Mouse (Mus musculus): Measurements from ENCODE around the gene Dlg5. TPM values are rescaled to one million over a fixed set of nuclear protein-coding genes. Genes with fewer than 3 reads are reported as not detected.

Gene Dlg5
- total RNA-seq, 4 experiments from 2014 or later, result 9.0 to 12.7 (median 9.8) TPM

- DNase-seq (ENCODE audit: low spot score), result no peak
Observed at GRCm38 (mm10) chr14:24190131-24190530, 55.6 kb downstream of the Dlg5 start.

GRCm38 (mm10) chr14:24189598-24189997, 56.1 kb downstream of the Dlg5 start:
- DNase-seq (ENCODE audit: low spot score), result no peak

GRCm38 (mm10) chr14:24185514-24185913, 60.2 kb downstream of the Dlg5 start:
- DNase-seq (ENCODE audit: low spot score), result no peak

DNA sequence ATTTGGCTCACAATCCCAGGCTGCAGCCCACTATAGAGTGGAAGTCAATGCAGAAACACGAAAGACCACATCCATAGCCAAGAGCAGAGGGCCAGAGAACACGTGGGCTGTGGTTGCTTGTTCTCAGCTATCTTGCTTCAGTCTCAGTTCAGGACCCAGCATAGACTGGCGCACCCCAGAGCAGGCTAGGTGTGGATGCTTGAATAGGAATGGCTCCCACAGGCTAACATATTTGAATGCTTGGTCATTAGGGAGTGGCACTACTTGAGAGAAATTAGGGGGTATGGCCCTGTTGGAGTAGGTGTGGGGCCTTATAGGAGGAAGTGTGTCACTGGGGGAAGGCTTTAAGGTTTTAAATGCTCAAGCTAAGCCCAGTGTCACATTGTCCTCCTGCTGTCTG, 62.8 kb downstream of the Dlg5 start:
- no peak for DNase-seq (ENCODE audit: low spot score)

GRCm38 (mm10) chr14:24181811-24182506, 63.8 kb downstream of the Dlg5 start:
- peak; percentile 70 for DNase-seq (ENCODE audit: low spot score)

GRCm38 (mm10) chr14:24179466-24179991, 66.2 kb downstream of the Dlg5 start:
- no peak for DNase-seq (ENCODE audit: low spot score)

DNA sequence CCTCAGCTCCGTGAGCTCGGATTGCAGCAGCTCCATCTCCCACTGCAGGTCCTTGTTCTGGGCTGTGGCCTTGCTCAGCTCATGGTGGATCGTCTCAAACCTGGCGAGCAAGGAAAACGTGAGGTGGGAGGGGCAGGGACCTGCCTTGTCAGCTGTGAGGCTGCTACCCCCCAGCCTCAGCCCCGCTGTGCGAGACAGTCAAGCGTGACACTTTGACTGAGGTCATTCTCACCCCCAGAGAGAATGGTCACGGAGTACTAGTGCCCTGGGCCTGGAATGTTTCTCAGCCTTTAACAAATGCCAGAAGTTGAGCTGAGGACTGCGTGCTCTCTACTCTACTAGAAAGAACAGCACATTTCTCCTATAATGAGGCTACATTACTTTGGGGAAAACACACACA, 69.1 kb downstream of the Dlg5 start:
- DNase-seq (ENCODE audit: low spot score), result no peak

DNA sequence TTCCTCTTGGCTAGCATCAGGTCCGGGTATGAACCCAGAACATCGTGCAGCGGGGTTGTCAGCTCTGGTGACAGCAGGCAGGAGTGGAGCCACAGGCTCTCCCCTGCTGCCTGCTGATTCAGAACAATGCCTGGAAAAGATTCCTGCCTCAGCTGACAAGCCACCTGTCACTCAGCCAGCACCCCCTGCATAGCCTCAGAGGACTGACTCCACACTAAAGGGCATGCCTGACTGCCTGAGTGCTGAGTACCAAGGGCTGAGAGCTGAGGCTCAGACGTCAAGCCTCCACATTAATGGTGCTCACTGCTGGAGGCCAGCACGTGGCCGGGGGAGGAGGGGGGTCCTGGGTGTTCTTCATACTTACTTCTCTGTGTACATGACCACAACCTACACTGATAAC, 72.4 kb downstream of the Dlg5 start:
- DNase-seq (ENCODE audit: low spot score), result no peak

DNA sequence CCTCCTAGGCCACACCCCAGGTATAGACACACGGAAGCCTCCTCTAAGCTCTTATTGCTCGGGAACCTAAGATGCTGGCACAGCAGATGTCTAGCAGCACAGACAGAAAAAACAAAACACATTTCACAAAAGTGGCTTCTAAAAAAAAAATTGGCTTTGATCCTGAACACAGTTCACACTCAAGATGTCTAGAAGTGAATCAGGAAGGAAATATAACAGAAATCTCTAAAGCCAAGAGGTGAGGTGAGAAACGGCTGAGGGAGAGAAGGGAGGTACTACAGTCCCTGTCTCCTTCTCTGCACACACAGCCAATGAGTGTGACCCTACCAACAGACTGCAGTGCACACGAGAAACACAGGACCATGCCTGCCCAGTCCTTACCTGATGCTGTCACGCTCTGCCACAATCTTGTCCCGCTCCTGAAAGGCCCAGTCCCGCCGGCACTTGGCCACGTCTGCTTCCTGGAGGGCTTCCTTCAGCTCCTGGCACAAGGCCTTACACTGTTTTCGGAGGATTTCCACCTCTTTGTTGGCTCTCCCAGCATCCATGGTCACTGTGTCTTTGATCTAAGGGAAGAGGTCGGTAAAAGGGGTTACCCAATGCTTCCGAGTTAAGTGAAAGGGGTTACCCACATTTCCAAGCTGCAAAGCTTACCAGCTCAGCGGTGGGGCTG, 73.9 kb downstream of the Dlg5 start:
- no peak for DNase-seq (ENCODE audit: low spot score)

DNA sequence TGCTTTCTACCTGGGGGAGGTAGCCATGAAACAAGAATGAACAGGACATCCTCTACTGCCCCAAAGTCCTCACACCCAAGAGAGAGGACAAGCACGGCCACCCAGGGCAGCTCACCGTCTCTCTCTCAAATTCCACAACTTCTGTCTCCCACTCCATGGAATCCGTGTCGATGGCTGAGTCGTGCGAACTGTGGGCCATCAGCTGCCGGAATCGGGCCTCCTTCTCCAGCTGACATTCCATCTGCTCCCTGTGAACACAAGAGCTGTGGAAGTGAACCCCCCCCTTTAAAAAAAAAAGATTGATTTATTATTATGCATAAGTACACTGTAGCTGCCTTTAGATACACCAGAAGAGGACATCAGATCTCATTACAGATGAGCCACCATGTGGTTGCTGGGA, 79.7 kb downstream of the Dlg5 start:
- DNase-seq (ENCODE audit: low spot score), result no peak

DNA sequence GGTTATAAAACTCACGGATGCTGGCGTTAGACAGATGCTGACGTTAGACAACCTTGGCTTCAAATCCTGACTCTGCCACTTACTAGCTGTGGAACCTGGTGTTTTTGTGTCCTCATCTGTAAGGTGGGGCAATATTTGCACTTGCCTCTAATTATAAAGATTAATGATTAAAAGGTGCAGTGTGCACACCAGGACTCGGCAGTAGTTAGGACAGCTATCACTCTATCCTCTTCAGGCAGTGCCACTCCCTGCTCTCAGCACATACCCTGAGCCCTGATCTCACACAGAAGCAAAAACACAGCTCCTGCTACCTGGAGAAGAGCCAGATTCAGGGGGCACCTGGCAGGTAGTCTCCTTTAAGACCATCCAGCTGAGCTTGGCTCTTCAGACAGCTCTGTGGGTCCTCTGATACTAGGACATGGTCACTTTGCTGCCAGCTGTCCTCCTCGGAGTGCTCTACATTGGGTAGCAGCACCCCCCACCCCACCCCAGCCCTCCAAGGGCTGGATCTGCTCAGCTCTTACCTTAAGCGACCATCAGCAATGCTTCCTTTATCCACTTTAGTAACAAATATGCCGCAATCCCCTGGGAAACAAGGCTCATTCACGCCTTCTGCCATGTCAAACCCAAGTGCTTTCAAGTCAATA, 80.9 kb downstream of the Dlg5 start:
- no peak for DNase-seq (ENCODE audit: low spot score)

GRCm38 (mm10) chr14:24162856-24163255, 82.9 kb downstream of the Dlg5 start:
- no peak for DNase-seq (ENCODE audit: low spot score)

GRCm38 (mm10) chr14:24148892-24149291, 96.8 kb downstream of the Dlg5 start:
- DNase-seq (ENCODE audit: low spot score), result no peak

- DNase-seq (ENCODE audit: low spot score), result no peak
Observed at GRCm38 (mm10) chr14:24144821-24145220, 100.9 kb downstream of the Dlg5 start.

DNA sequence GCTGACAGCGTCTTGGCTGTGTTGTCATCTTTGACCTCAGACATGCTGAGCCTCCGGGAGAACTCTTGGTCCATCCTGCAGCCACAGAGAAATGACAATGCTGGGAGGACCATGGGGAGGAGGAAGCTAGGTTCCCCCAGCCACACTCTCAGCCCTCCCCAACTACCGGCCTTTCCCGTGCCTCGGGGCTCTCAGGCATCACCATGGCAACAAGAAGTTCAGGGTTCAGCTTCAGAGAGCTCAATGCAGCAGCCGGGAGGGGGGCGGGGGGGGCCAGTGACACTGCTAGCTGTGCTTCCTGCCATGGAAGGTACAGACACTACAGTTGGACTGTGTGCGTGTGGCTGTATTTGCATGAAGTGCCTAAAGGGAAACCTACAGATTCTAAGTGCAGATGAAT, 101.3 kb downstream of the Dlg5 start:
- no peak for DNase-seq (ENCODE audit: low spot score)

- DNase-seq (ENCODE audit: low spot score), result no peak
Observed at GRCm38 (mm10) chr14:24142926-24143430, 102.7 kb downstream of the Dlg5 start.

DNA sequence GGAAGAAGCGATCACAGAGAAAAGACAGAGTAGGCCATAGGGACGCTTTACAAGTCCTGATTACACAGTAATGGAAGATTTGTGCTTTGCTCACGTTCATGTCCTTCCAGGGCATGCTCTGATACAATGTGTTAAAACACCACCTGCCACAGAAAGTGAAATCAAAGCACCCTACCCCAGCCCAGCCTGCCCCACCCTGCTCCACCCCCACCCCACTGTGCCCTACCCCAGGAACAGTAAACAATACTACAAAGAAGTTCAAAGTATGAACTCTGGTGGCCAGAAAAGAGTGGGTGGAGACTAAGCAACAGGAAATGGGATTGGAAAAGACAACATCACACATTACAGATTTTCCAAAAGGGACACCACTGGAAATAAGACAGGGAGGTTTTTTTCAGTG, 104.0 kb downstream of the Dlg5 start:
- DNase-seq (ENCODE audit: low spot score), result no peak

- DNase-seq (ENCODE audit: low spot score), result no peak
Observed at GRCm38 (mm10) chr14:24140297-24140812, 105.4 kb downstream of the Dlg5 start.

- DNase-seq (ENCODE audit: low spot score), result no peak
Observed at GRCm38 (mm10) chr14:24136908-24137307, 108.8 kb downstream of the Dlg5 start.

GRCm38 (mm10) chr14:24134623-24135290, 111.0 kb downstream of the Dlg5 start:
- no peak for DNase-seq (ENCODE audit: low spot score)

DNA sequence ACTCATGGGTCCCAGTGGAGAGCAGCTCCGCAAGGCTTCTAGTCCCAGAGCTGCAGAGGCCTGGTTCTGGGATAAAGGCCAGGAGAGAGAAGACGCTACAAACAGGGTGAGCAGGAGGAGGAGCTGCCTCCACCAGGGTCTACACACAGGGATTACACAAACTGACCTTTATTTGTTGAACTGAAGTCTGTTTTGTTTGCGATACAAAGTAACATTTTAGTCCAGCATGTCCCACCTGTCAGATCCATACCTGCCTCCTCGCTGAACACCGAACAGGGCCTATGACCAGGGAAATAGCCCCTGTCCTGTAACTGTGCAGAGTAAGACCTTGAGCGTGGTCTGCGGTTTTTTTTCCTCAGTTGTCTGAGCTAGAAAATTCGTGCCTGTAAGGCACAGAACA, 111.9 kb downstream of the Dlg5 start:
- no peak for DNase-seq (ENCODE audit: low spot score)

GRCm38 (mm10) chr14:24132092-24132491, 113.6 kb downstream of the Dlg5 start:
- no peak for DNase-seq (ENCODE audit: low spot score)

Measured in heart, adult 8-10 months (tissue).